Mouse (Mus musculus) midbrain, embryonic 16.5 days (tissue): ENCODE results near the gene Sh3gl1. TPM values are rescaled to one million over a fixed set of nuclear protein-coding genes. Genes with fewer than 3 reads are reported as not detected.

Source experiments
- ATAC-seq: fragments of 200-750 bp; cut with Nextera tagmentation; 2 replicates; pipeline ENCODE4 v1.8.0; 2017; ENCODE audit warnings: moderate TSS enrichment
- H3K27ac ChIP-seq: fragments of 300-500 bp; sonication (generic); 2 replicates; pipeline ENCODE4 v1.5.1; 2014; ENCODE audit warnings: mild to moderate bottlenecking, low read length, mixed read lengths
- H3K27me3 ChIP-seq: fragments of 300-500 bp; sonication (generic); 2 replicates; pipeline ENCODE4 v1.6.1; 2014; ENCODE audit warnings: low read depth, low read length, mixed read lengths; ENCODE audit not compliant: control insufficient read depth, insufficient read depth
- H3K36me3 ChIP-seq: fragments of 300-500 bp; sonication (generic); 2 replicates; pipeline ENCODE4 v1.6.1; 2014; ENCODE audit warnings: mild to moderate bottlenecking, low read length, moderate library complexity, mixed read lengths; ENCODE audit not compliant: control insufficient read depth, insufficient read depth
- H3K4me1 ChIP-seq: fragments of 300-500 bp; sonication (generic); 2 replicates; pipeline ENCODE4 v1.6.1; 2014; ENCODE audit warnings: mild to moderate bottlenecking, low read length, mixed read lengths; ENCODE audit not compliant: control insufficient read depth, insufficient read depth
- H3K4me2 ChIP-seq: fragments of 300-500 bp; sonication (generic); 2 replicates; pipeline ENCODE4 v1.6.1; 2014; ENCODE audit warnings: mild to moderate bottlenecking, low read length, mixed read lengths
- H3K4me3 ChIP-seq: fragments of 300-500 bp; sonication (generic); 2 replicates; pipeline ENCODE4 v1.5.1; 2014; ENCODE audit warnings: low read depth, mild to moderate bottlenecking, low read length, moderate library complexity, mixed read lengths
- H3K9ac ChIP-seq: fragments of 300-500 bp; sonication (generic); 2 replicates; pipeline ENCODE4 v1.6.1; 2014; ENCODE audit warnings: low read depth, low read length, mixed read lengths
- H3K9me3 ChIP-seq: fragments of 300-500 bp; sonication (generic); replicated peaks from 2 replicates; pipeline ENCODE4 v1.6.1; 2014; ENCODE audit warnings: mild to moderate bottlenecking, low read length, mixed read lengths; ENCODE audit not compliant: control insufficient read depth, poor library complexity, severe bottlenecking
- WGBS: fragments of 180-500 bp; shearing (Covaris S2); extraction: QIAGEN DNeasy Blood & Tissue Kit; methylation state at CpG from one replicate; pipeline ENCODE4 v1.1.7; 2014; 5-methylcytosine and 5-hydroxymethylcytosine counted together
- polyA plus RNA-seq: library from polyadenylated mRNA; unstranded; fragments of >200 nt; fragmentation: Nextera tagmentation; extraction: Ambion mirVana; gene quantifications from 2 replicates; pipeline ENCODE4 v1.2.1, GENCODE M21; 2015

The Sh3gl1 gene
- polyA plus RNA-seq, 1 experiment from 2014 or later: 102 TPM

- WGBS: 43% methylated on average over 4 of the region's 4 CpGs
- peak; percentile 41; the same call in 1 of the 2 replicates for ATAC-seq
- peaks cover 2% of the 10 kb centered on the region; the same call in 1 of the 2 replicates for H3K36me3 ChIP-seq
- no peaks in the 10 kb centered on the region for H3K4me1 ChIP-seq
- H3K4me2 ChIP-seq: no peak overlapping the region
- H3K27ac ChIP-seq: peak overlapping the region; percentile 13; the same call in 1 of the 2 replicates
- H3K9me3 ChIP-seq: no peaks in the 10 kb centered on the region
- H3K27me3 ChIP-seq: no peaks in the 10 kb centered on the region
- H3K4me3 ChIP-seq: no peak overlapping the region
- H3K9ac ChIP-seq: no peak overlapping the region
These were observed 19.7 kb upstream of the Sh3gl1 start for GRCm38 (mm10) chr17:56055945-56056678.

GRCm38 (mm10) chr17:56054938-56055337 is 18.5 kb upstream of the Sh3gl1 start:
- Histone ChIP-seq H3K36me3 (peaks cover 2% of the 10 kb centered on the region; the same call in 1 of the 2 replicates), H3K9me3 (no peaks in the 10 kb centered on the region), H3K27ac (no peak overlapping the region), H3K4me2 (no peak overlapping the region), H3K4me1 (no peaks in the 10 kb centered on the region), H3K27me3 (no peaks in the 10 kb centered on the region), H3K4me3 (no peak overlapping the region), H3K9ac (no peak overlapping the region)
- no peak for ATAC-seq

DNA sequence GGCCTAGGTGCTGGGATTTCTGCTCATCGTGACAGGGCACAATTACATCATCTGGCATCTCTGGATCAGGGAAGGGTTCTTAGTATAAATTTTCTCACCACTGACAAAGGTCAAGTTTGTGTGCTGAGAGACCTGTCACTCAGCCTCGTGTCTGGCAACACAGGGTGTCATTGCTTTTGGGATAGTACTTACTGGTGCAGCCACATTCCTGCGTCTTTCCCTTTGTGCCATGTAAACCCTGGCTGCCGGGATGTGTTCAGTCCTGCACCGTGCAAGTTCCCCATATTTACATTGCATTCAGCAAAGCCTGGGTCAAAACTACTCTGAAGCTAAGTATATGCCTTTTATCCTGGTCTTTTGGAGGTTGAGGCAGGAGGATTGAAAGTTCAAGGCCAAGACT is 14.9 kb upstream of the Sh3gl1 start:
- Histone ChIP-seq H3K4me3 (no peak overlapping the region), H3K4me2 (no peak overlapping the region), H3K36me3 (no peaks in the 10 kb centered on the region), H3K9ac (no peak overlapping the region), H3K27me3 (no peaks in the 10 kb centered on the region), H3K9me3 (no peaks in the 10 kb centered on the region), H3K4me1 (no peaks in the 10 kb centered on the region), H3K27ac (no peak overlapping the region)
- ATAC-seq: no peak
- WGBS: 95% methylated on average over 5 of the region's 5 CpGs

GRCm38 (mm10) chr17:56040857-56041163 is 4.4 kb upstream of the Sh3gl1 start:
- Histone ChIP-seq H3K4me1 (peaks cover 6% of the 10 kb centered on the region), H3K9ac (peak overlapping the region; percentile 59; the same call in 1 of the 2 replicates), H3K4me3 (peak overlapping the region; percentile 64), H3K27ac (no peak overlapping the region), H3K36me3 (no peaks in the 10 kb centered on the region), H3K27me3 (no peaks in the 10 kb centered on the region), H3K4me2 (peak overlapping the region; percentile 91), H3K9me3 (no peaks in the 10 kb centered on the region)
- no peak for ATAC-seq
- WGBS: 1% methylated on average over 12 of the region's 12 CpGs

- Histone ChIP-seq H3K9ac (peak within 1 kb of the TSS; percentile 64), H3K9me3 (no peaks in the 10 kb centered on the region)
- WGBS: 0% methylated on average over 61 of the region's 68 CpGs
These were observed 3.8 kb upstream of the Sh3gl1 start, which contains the start of gene Chaf1a for GRCm38 (mm10) chr17:56040030-56040856. TSS of gene Chaf1a (plus strand) at chr17:56040439.

GRCm38 (mm10) chr17:56039345-56039744 is 2.9 kb upstream of the Sh3gl1 start:
- no peaks in the 10 kb centered on the region for H3K9me3 ChIP-seq
- no peaks in the 10 kb centered on the region for H3K27me3 ChIP-seq
- no peak overlapping the region; the same call in 1 of the 2 replicates for H3K4me3 ChIP-seq
- ATAC-seq: no peak
- WGBS: 79% methylated on average over 4 of the region's 4 CpGs
- no peak overlapping the region for H3K9ac ChIP-seq
- no peak overlapping the region for H3K27ac ChIP-seq
- peak overlapping the region; percentile 56 for H3K4me2 ChIP-seq
- H3K36me3 ChIP-seq: no peaks in the 10 kb centered on the region
- peaks cover 18% of the 10 kb centered on the region for H3K4me1 ChIP-seq

More at GRCm38 (mm10) chr17:56040030-56040856, 3.8 kb upstream of the Sh3gl1 start, which contains the start of gene Chaf1a:
- no peaks in the 10 kb centered on the region for H3K27me3 ChIP-seq
- H3K36me3 ChIP-seq: no peaks in the 10 kb centered on the region
- peak within 1 kb of the TSS; percentile 64 for H3K4me3 ChIP-seq
- peak within 1 kb of the TSS; percentile 91 for H3K4me2 ChIP-seq
- H3K4me1 ChIP-seq: peaks cover 12% of the 10 kb centered on the region
- H3K27ac ChIP-seq: peak within 1 kb of the TSS; percentile 73
- peak; percentile 82 for ATAC-seq

- 89% methylated on average over 8 of the region's 8 CpGs for WGBS
- no peak for ATAC-seq
- Histone ChIP-seq H3K9me3 (no peaks in the 10 kb centered on the region), H3K27ac (no peak overlapping the region), H3K36me3 (peaks cover 3% of the 10 kb centered on the region; the same call in 1 of the 2 replicates), H3K4me2 (no peak overlapping the region), H3K4me1 (peaks cover 18% of the 10 kb centered on the region), H3K4me3 (no peak overlapping the region), H3K27me3 (no peaks in the 10 kb centered on the region), H3K9ac (no peak overlapping the region)
These were observed 2.3 kb upstream of the Sh3gl1 start for GRCm38 (mm10) chr17:56038583-56039261.

DNA sequence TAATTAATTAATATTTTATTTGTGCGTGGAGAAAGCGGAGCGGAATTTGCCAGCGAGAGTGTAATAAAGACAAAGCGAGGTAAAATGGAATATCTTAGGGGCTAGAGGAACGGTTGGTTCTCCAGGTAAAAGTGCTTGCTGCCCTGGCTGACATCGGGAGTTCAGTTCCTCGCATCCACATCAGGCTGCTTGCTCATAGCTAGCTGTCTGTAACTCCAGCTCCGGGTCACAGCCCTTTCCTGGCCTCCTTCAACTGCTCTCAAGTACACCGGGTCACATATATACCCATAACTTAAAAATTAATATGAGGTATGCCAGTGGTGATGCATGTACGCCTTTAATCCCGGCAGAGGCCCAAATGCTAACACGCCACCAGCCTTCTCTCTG is 459 bp upstream of the Sh3gl1 start:
- Histone ChIP-seq H3K27ac (0 out of 2 replicates have a peak overlapping the region, but pooled peaks have one; percentile 1), H3K4me3 (peak overlapping the region; percentile 87), H3K36me3 (peaks cover 6% of the 10 kb centered on the region; the same call in 1 of the 2 replicates), H3K27me3 (no peaks in the 10 kb centered on the region), H3K9ac (peak overlapping the region; percentile 48; the same call in 1 of the 2 replicates), H3K4me2 (peak overlapping the region; percentile 48), H3K9me3 (no peaks in the 10 kb centered on the region), H3K4me1 (peaks cover 18% of the 10 kb centered on the region)
- ATAC-seq: peak; percentile 61
- WGBS: 37% methylated on average over 13 of the region's 13 CpGs
